8 mouse cellular contexts compared by ENCODE assay signal in the genomic region with DNA sequence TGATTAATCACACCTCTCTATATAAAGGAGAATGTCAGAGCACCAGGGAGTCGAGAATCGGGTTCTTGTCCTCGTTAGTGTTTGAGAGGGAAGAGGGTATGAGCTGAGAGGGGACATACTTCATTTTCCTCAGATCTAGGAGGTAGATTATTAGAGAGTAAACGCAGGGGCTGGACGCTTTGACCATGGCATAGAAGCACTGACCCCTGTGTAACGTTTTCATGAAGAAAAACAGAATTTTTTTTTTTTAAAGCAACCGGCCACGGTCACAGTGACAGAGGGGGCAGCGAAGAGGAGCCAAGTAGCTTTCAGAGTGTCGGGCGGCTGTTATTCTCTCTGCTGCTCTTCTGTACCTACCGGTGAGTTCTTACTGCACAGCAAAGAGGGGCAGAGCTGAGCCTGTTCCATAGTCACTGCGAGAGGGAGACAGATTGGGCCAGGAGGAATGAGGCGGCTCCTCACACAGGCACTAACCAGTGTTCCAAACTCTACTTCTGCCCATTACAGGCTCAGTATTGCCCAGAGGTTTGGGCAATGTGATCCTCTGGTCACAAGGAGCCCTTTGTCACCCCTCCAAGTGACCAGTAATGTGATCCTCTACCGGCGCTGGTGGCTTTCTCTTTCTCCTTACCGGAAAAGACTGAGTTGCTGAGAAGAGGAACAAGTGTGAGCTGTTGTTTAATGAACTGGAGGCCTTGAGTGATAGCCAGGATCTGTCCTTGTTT. TPM values are rescaled to one million over a fixed set of nuclear protein-coding genes. Genes with fewer than 3 reads are reported as not detected.
DNase-seq lines count a peak whose midpoint lies in the region; ATAC-seq and TF ChIP-seq lines count a peak whose summit lies in the region.

No protein-coding gene starts in this region.

- H3K27me3 ChIP-seq in C2C12 (ENCODE audit: control insufficient read depth, insufficient read depth, insufficient read length) (no peaks in the 10 kb centered on the region), MEL (ENCODE audit: control insufficient read depth in 1 of 2, insufficient read depth in 2 of 2, low read length in 2 of 2) (no peaks in the 10 kb centered on the region)
- H3K27me3 ChIP-seq in embryonic facial prominence, embryonic 12.5 days, result no peaks in the 10 kb centered on the region; the same call in 1 of the 2 replicates
- H3K27me3 ChIP-seq in heart, embryonic 12.5 days (replicated peaks), result no peaks in the 10 kb centered on the region
- H3K27me3 ChIP-seq in kidney, embryonic 15.5 days, result no peaks in the 10 kb centered on the region
- H3K27me3 ChIP-seq in liver, postnatal 0 days (ENCODE audit: insufficient read depth, low read length), result no peaks in the 10 kb centered on the region

- H3K36me3 ChIP-seq in C2C12 (ENCODE audit: control insufficient read depth, insufficient read depth) (peaks cover 9% of the 10 kb centered on the region), MEL (ENCODE audit: control insufficient read depth in 1 of 2, insufficient read depth in 2 of 2, low read length in 2 of 2) (peaks cover 0 to 23% of the 10 kb centered on the region in 2 experiments; a peak in 2 of 4 replicates)
- no peaks in the 10 kb centered on the region for H3K36me3 ChIP-seq in embryonic facial prominence, embryonic 12.5 days
- H3K36me3 ChIP-seq in heart, embryonic 12.5 days, result no peaks in the 10 kb centered on the region
- no peaks in the 10 kb centered on the region for H3K36me3 ChIP-seq in kidney, embryonic 15.5 days
- H3K36me3 ChIP-seq in liver, postnatal 0 days (replicated peaks; ENCODE audit: insufficient read depth, low read length), result peaks cover 12% of the 10 kb centered on the region

- peaks cover 31% of the 10 kb centered on the region for H3K79me3 ChIP-seq in C2C12 (ENCODE audit: low read depth)

- peaks cover 12 to 35% of the 10 kb centered on the region in 2 experiments for H3K4me1 ChIP-seq in MEL (ENCODE audit: control insufficient read depth in 1 of 2, insufficient read depth in 2 of 2, low read length in 2 of 2)
- no peaks in the 10 kb centered on the region for H3K4me1 ChIP-seq in embryonic facial prominence, embryonic 12.5 days
- peaks cover 34% of the 10 kb centered on the region for H3K4me1 ChIP-seq in heart, embryonic 12.5 days (replicated peaks)
- H3K4me1 ChIP-seq in kidney, embryonic 15.5 days, result peaks cover 43% of the 10 kb centered on the region
- H3K4me1 ChIP-seq in liver, postnatal 0 days (ENCODE audit: insufficient read depth), result peaks cover 35% of the 10 kb centered on the region

- no peak for TF ChIP-seq RAD21 in MEL (IDR thresholded peaks at IDR 0.05; ENCODE audit: low read depth, low read length)

- peak in 1 of 2 experiments; percentile 70; a peak in 2 of 4 replicates for TF ChIP-seq POLR2A in MEL (IDR thresholded peaks at IDR 0.05; ENCODE audit: control insufficient read depth in 1 of 2, insufficient read depth in 1 of 2, low read depth in 1 of 2, low read length in 2 of 2, poor library complexity in 1 of 2)

- peak overlapping the region; percentile 82 for H3ac ChIP-seq in C2C12 (ENCODE audit: control insufficient read depth, insufficient read length, low read depth)

- H3K4me2 ChIP-seq in embryonic facial prominence, embryonic 12.5 days (replicated peaks), result peak overlapping the region; percentile 66
- peak overlapping the region; percentile 91 for H3K4me2 ChIP-seq in heart, embryonic 12.5 days
- H3K4me2 ChIP-seq in kidney, embryonic 15.5 days, result peak overlapping the region; percentile 74
- H3K4me2 ChIP-seq in liver, postnatal 0 days (ENCODE audit: low read depth, low read length), result peak overlapping the region; percentile 72

- peak; percentile 89 for DNase-seq in MEL (ENCODE audit: low read depth, low spot score)
- DNase-seq in liver, postnatal 0 days, result peak; percentile 61
- peak; percentile 30 for DNase-seq in neural tube, embryonic 10.5 days (ENCODE audit: extremely low spot score, low spot score)
- no peak for DNase-seq in frontal cortex, postnatal 25 days (ENCODE audit: low spot score in 2 of 2)

- peak overlapping the region; percentile 89 for H3K9ac ChIP-seq in MEL (ENCODE audit: control insufficient read depth, low read depth, low read length, poor library complexity, severe bottlenecking)
- H3K9ac ChIP-seq in embryonic facial prominence, embryonic 12.5 days, result 0 out of 2 replicates have a peak overlapping the region, but pooled peaks have one; percentile 31
- H3K9ac ChIP-seq in heart, embryonic 12.5 days, result peak overlapping the region; percentile 74
- peak overlapping the region; percentile 53 for H3K9ac ChIP-seq in kidney, embryonic 15.5 days
- H3K9ac ChIP-seq in liver, postnatal 0 days (replicated peaks), result peak overlapping the region; percentile 79

- no peak; a peak in 1 of 4 replicates for TF ChIP-seq EP300 in MEL (IDR thresholded peaks at IDR 0.05; ENCODE audit: low read depth in 1 of 2, low read length in 2 of 2)
- 0 out of 2 replicates have a peak, but pooled peaks have one; percentile 20 for TF ChIP-seq EP300 in liver, postnatal 0 days (IDR thresholded peaks at IDR 0.05; ENCODE audit: low read depth)

- ATAC-seq in embryonic facial prominence, embryonic 12.5 days (ENCODE audit: insufficient number of reproducible peaks, insufficient read depth, low FRiP score, low TSS enrichment), result no peak; the same call in 1 of the 2 replicates
- ATAC-seq in heart, embryonic 12.5 days (ENCODE audit: insufficient number of reproducible peaks, low FRiP score), result no peak; the same call in 1 of the 2 replicates
- ATAC-seq in kidney, embryonic 15.5 days (replicated peaks; ENCODE audit: low FRiP score), result 0 out of 2 replicates have a peak, but pooled peaks have one; percentile 22
- ATAC-seq in liver, postnatal 0 days, result peak; percentile 26

- H3K9me3 ChIP-seq in MEL (replicated peaks; ENCODE audit: insufficient read depth, low read length), result no peaks in the 10 kb centered on the region
- H3K9me3 ChIP-seq in embryonic facial prominence, embryonic 12.5 days, result no peaks in the 10 kb centered on the region
- no peaks in the 10 kb centered on the region for H3K9me3 ChIP-seq in heart, embryonic 12.5 days (replicated peaks)
- H3K9me3 ChIP-seq in kidney, embryonic 15.5 days (replicated peaks), result no peaks in the 10 kb centered on the region
- H3K9me3 ChIP-seq in liver, postnatal 0 days (ENCODE audit: low read length), result no peaks in the 10 kb centered on the region

- H3K4me3 ChIP-seq in C2C12 (ENCODE audit: insufficient read depth, poor library complexity, severe bottlenecking) (peak overlapping the region; percentile 45), MEL (ENCODE audit: control insufficient read depth in 1 of 2, insufficient read depth in 1 of 2, low read depth in 2 of 2, low read length in 2 of 2) (peak overlapping the region; percentile 65 to 86)
- peak overlapping the region; percentile 38 for H3K4me3 ChIP-seq in embryonic facial prominence, embryonic 12.5 days
- peak overlapping the region; percentile 57 for H3K4me3 ChIP-seq in heart, embryonic 12.5 days
- H3K4me3 ChIP-seq in kidney, embryonic 15.5 days (replicated peaks), result peak overlapping the region; percentile 43
- peak overlapping the region; percentile 71 for H3K4me3 ChIP-seq in liver, postnatal 0 days (ENCODE audit: low read depth, low read length)

- TF ChIP-seq CTCF in C2C12 (IDR thresholded peaks at IDR 0.05; ENCODE audit: control insufficient read depth, insufficient read depth, insufficient read length) (no peak), MEL (IDR thresholded peaks at IDR 0.05 in 2 of 3, conservative IDR thresholded peaks at IDR 0.05 in 1 of 3; ENCODE audit: control insufficient read depth in 1 of 3, insufficient read depth in 1 of 3, low read depth in 2 of 3, low read length in 3 of 3, poor library complexity in 1 of 3, severe bottlenecking in 1 of 3) (no peak)
- no peak for TF ChIP-seq CTCF in liver, postnatal 0 days (IDR thresholded peaks at IDR 0.05; ENCODE audit: low read depth)

- H3K27ac ChIP-seq in MEL (ENCODE audit: control insufficient read depth, low read depth, low read length), result peak overlapping the region; percentile 95
- H3K27ac ChIP-seq in embryonic facial prominence, embryonic 12.5 days, result no peak overlapping the region
- H3K27ac ChIP-seq in heart, embryonic 12.5 days (ENCODE audit: poor library complexity, severe bottlenecking), result peak overlapping the region; percentile 70
- peak overlapping the region; percentile 76 for H3K27ac ChIP-seq in kidney, embryonic 15.5 days
- H3K27ac ChIP-seq in liver, postnatal 0 days (ENCODE audit: low read depth), result peak overlapping the region; percentile 92

- H3K79me2 ChIP-seq in C2C12 (ENCODE audit: control insufficient read depth, insufficient read depth), result peaks cover 54% of the 10 kb centered on the region
- H3K79me2 ChIP-seq in MEL (ENCODE audit: control insufficient read depth, insufficient read depth, low read length, poor library complexity), result peaks cover 16% of the 10 kb centered on the region; the same call in 1 of the 2 replicates

- 6% methylated on average over 17 of the region's 17 CpGs for WGBS in embryonic facial prominence, embryonic 12.5 days
- 8% methylated on average over 17 of the region's 17 CpGs for WGBS in heart, embryonic 12.5 days
- WGBS in kidney, embryonic 15.5 days, result 5% methylated on average over 17 of the region's 17 CpGs
- WGBS in liver, postnatal 0 days (ENCODE audit: insufficient replicate concordance), result 2% methylated on average over 17 of the region's 17 CpGs

RNA-seq across cellular contexts. Expression of a gene that starts 0.5 kb away (rescaled TPM):
- polyA plus RNA-seq in C2C12 (2012; fragmentation: generic; extraction: Trizol) (9.1 TPM), MEL (2012; ENCODE audit: insufficient read depth in 1 of 2, insufficient read length in 2 of 2, low read depth in 1 of 2, low replicate concordance in 2 of 2, missing spikeins in 1 of 2) (10 to 100 TPM in 1 of 2 experiments, not detected in 1; 10.0 TPM)
- 7.5 and 10.7 TPM in 2 replicates for total RNA-seq in MEL (2012; rRNA removed)
- 3.4 and 3.5 TPM in 2 replicates for polyA plus RNA-seq in embryonic facial prominence, embryonic 12.5 days (2016; fragmentation: Nextera tagmentation; extraction: Ambion mirVana)
- polyA plus RNA-seq in heart, embryonic 12.5 days (2016; fragmentation: Nextera tagmentation; extraction: Ambion mirVana), result 7.6 and 7.7 TPM in 2 replicates
- polyA plus RNA-seq in kidney, embryonic 15.5 days (2015; fragmentation: Nextera tagmentation; extraction: Ambion mirVana), result 15.2 and 15.5 TPM in 2 replicates
- 42.7 and 44.1 TPM in 2 replicates for polyA plus RNA-seq in liver, postnatal 0 days (2015; fragmentation: Nextera tagmentation; extraction: Ambion mirVana)

RNA-seq across cellular contexts. Expression of a gene that starts 30.0 kb away (rescaled TPM):
- not detected for polyA plus RNA-seq in C2C12 (2012; fragmentation: generic; extraction: Trizol)
- total RNA-seq in MEL (2012; rRNA removed), result not detected in 2 replicates
- under 1 TPM in 1 of 2 experiments, not detected in 1; 0.04 TPM for polyA plus RNA-seq in MEL (2012; ENCODE audit: insufficient read depth in 1 of 2, insufficient read length in 2 of 2, low read depth in 1 of 2, low replicate concordance in 2 of 2, missing spikeins in 1 of 2)
- polyA plus RNA-seq in embryonic facial prominence, embryonic 12.5 days (2016; fragmentation: Nextera tagmentation; extraction: Ambion mirVana), result 0.06 TPM in 1 of 2 replicates, not detected in the other
- polyA plus RNA-seq in heart, embryonic 12.5 days (2016; fragmentation: Nextera tagmentation; extraction: Ambion mirVana), result 0.09 and 0.22 TPM in 2 replicates
- 0.14 and 0.24 TPM in 2 replicates for polyA plus RNA-seq in kidney, embryonic 15.5 days (2015; fragmentation: Nextera tagmentation; extraction: Ambion mirVana)
- 0.66 and 0.86 TPM in 2 replicates for polyA plus RNA-seq in liver, postnatal 0 days (2015; fragmentation: Nextera tagmentation; extraction: Ambion mirVana)

RNA-seq across cellular contexts. Expression of a gene that starts 45.5 kb away (rescaled TPM):
- polyA plus RNA-seq in C2C12 (2012; fragmentation: generic; extraction: Trizol), result 8.0 TPM
- 7.1 and 10.9 TPM in 2 replicates for total RNA-seq in MEL (2012; rRNA removed)
- polyA plus RNA-seq in MEL (2012; ENCODE audit: insufficient read depth in 1 of 2, insufficient read length in 2 of 2, low read depth in 1 of 2, low replicate concordance in 2 of 2, missing spikeins in 1 of 2), result 10 to 100 TPM in 1 of 2 experiments, not detected in 1; 15.3 TPM
- 6.9 and 7.0 TPM in 2 replicates for polyA plus RNA-seq in embryonic facial prominence, embryonic 12.5 days (2016; fragmentation: Nextera tagmentation; extraction: Ambion mirVana)
- polyA plus RNA-seq in heart, embryonic 12.5 days (2016; fragmentation: Nextera tagmentation; extraction: Ambion mirVana), result 3.3 and 5.3 TPM in 2 replicates
- polyA plus RNA-seq in kidney, embryonic 15.5 days (2015; fragmentation: Nextera tagmentation; extraction: Ambion mirVana), result 1.6 and 2.9 TPM in 2 replicates
- 4.9 and 5.0 TPM in 2 replicates for polyA plus RNA-seq in liver, postnatal 0 days (2015; fragmentation: Nextera tagmentation; extraction: Ambion mirVana)

RNA-seq across cellular contexts. Expression of a gene that starts 46.0 kb away (rescaled TPM):
- polyA plus RNA-seq in C2C12 (2012; fragmentation: generic; extraction: Trizol), result 1.9 TPM
- 0.72 and 0.81 TPM in 2 replicates for total RNA-seq in MEL (2012; rRNA removed)
- 1 to 10 TPM in 1 of 2 experiments, not detected in 1; 1.3 TPM for polyA plus RNA-seq in MEL (2012; ENCODE audit: insufficient read depth in 1 of 2, insufficient read length in 2 of 2, low read depth in 1 of 2, low replicate concordance in 2 of 2, missing spikeins in 1 of 2)
- polyA plus RNA-seq in embryonic facial prominence, embryonic 12.5 days (2016; fragmentation: Nextera tagmentation; extraction: Ambion mirVana), result 0.65 and 1.5 TPM in 2 replicates
- 0.39 and 0.52 TPM in 2 replicates for polyA plus RNA-seq in heart, embryonic 12.5 days (2016; fragmentation: Nextera tagmentation; extraction: Ambion mirVana)
- polyA plus RNA-seq in kidney, embryonic 15.5 days (2015; fragmentation: Nextera tagmentation; extraction: Ambion mirVana), result 3.7 and 4.0 TPM in 2 replicates
- polyA plus RNA-seq in liver, postnatal 0 days (2015; fragmentation: Nextera tagmentation; extraction: Ambion mirVana), result 0.48 and 0.52 TPM in 2 replicates

RNA-seq across cellular contexts. Expression of a gene that starts 54.8 kb away (rescaled TPM):
- polyA plus RNA-seq in C2C12 (2012; fragmentation: generic; extraction: Trizol) (24.4 TPM), MEL (2012; ENCODE audit: insufficient read depth in 1 of 2, insufficient read length in 2 of 2, low read depth in 1 of 2, low replicate concordance in 2 of 2, missing spikeins in 1 of 2) (10 to 100 TPM; 56.4 to 76.3 TPM)
- 31.6 and 37.0 TPM in 2 replicates for total RNA-seq in MEL (2012; rRNA removed)
- 6.7 and 7.1 TPM in 2 replicates for polyA plus RNA-seq in embryonic facial prominence, embryonic 12.5 days (2016; fragmentation: Nextera tagmentation; extraction: Ambion mirVana)
- polyA plus RNA-seq in heart, embryonic 12.5 days (2016; fragmentation: Nextera tagmentation; extraction: Ambion mirVana), result 4.3 and 4.4 TPM in 2 replicates
- polyA plus RNA-seq in kidney, embryonic 15.5 days (2015; fragmentation: Nextera tagmentation; extraction: Ambion mirVana), result 6.6 and 7.0 TPM in 2 replicates
- polyA plus RNA-seq in liver, postnatal 0 days (2015; fragmentation: Nextera tagmentation; extraction: Ambion mirVana), result 2.2 and 2.3 TPM in 2 replicates

Comparison
In these comparisons a context has a peak if more than half of its experiments do, and no peak if none do; other contexts are left out.
1. DNase-seq: peak in MEL (single experiment), liver, postnatal 0 days (single experiment) and neural tube, embryonic 10.5 days (single experiment); none in frontal cortex, postnatal 25 days (0 of 2).
2. H3K9ac ChIP-seq: peak in every context shown above with its lines; median percentile 89 in MEL; 79 in liver, postnatal 0 days; 74 in heart, embryonic 12.5 days; 53 in kidney, embryonic 15.5 days; 31 in embryonic facial prominence, embryonic 12.5 days.
3. ATAC-seq: peak in kidney, embryonic 15.5 days (single experiment) and liver, postnatal 0 days (single experiment); none in embryonic facial prominence, embryonic 12.5 days (single experiment) and heart, embryonic 12.5 days (single experiment).
4. Peak in every context shown above with its lines, with median percentiles within 50 percentile points of each other: H3K4me3 ChIP-seq and H3K4me2 ChIP-seq.